Mouse (Mus musculus): Measurements from ENCODE around the gene Rab29. TPM values are rescaled to one million over a fixed set of nuclear protein-coding genes. Genes with fewer than 3 reads are reported as not detected.

Rab29 gene
- polyA plus RNA-seq, 1 experiment: 65.7 TPM

- H3K4me1 ChIP-seq (ENCODE audit: control insufficient read depth, insufficient read depth, low read length): peaks cover 8% of the 10 kb centered on the region; the same call in 1 of the 2 replicates
- peak overlapping the region; percentile 85 for H3K4me3 ChIP-seq (ENCODE audit: insufficient read depth, low read length)
- TF ChIP-seq CTCF (IDR thresholded peaks at IDR 0.05; ENCODE audit: low read depth, low read length): no peak
- no peak for TF ChIP-seq POLR2A (IDR thresholded peaks at IDR 0.05; ENCODE audit: borderline replicate concordance, low read depth, low read length)
- no peak overlapping the region for H3K27ac ChIP-seq (ENCODE audit: insufficient read depth, low read depth, low read length)
These were observed 38.5 kb upstream of the Rab29 start for GRCm38 (mm10) chr1:131828297-131829126.

DNA sequence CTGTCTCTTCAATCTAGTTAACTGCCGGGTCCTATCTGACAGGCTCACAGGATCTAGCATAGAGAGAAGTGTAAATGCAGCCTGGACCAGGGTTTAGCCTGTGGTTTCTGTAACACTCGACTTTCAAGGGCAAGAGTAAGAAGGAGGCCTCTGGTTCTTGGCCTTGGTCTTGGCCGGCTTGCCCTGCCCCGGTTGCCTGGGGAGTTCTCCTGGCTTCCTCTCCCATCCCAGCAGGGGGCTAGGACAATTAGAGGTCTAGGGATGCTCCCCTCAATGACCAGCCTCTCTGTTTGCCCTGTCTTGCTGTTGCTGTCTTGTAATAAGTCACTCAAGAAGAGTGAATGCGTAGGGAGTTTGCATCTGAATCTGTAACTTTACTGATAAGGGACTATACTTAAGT is 37.7 kb upstream of the Rab29 start:
- Histone ChIP-seq H3K4me1 (ENCODE audit: control insufficient read depth, insufficient read depth, low read length) (peaks cover 8% of the 10 kb centered on the region; the same call in 1 of the 2 replicates), H3K27ac (ENCODE audit: insufficient read depth, low read depth, low read length) (no peak overlapping the region), H3K4me3 (ENCODE audit: insufficient read depth, low read length) (no peak overlapping the region)
- TF ChIP-seq CTCF (IDR thresholded peaks at IDR 0.05; ENCODE audit: low read depth, low read length): no peak
- no peak for TF ChIP-seq POLR2A (IDR thresholded peaks at IDR 0.05; ENCODE audit: borderline replicate concordance, low read depth, low read length)

- Histone ChIP-seq H3K4me3 (ENCODE audit: insufficient read depth, low read length) (no peak overlapping the region), H3K27ac (ENCODE audit: insufficient read depth, low read depth, low read length) (no peak overlapping the region), H3K4me1 (ENCODE audit: control insufficient read depth, insufficient read depth, low read length) (peaks cover 8% of the 10 kb centered on the region; the same call in 1 of the 2 replicates)
- no peak for TF ChIP-seq POLR2A (IDR thresholded peaks at IDR 0.05; ENCODE audit: borderline replicate concordance, low read depth, low read length)
- TF ChIP-seq CTCF (IDR thresholded peaks at IDR 0.05; ENCODE audit: low read depth, low read length): no peak
These were observed 36.5 kb upstream of the Rab29 start for GRCm38 (mm10) chr1:131830561-131830960.

DNA sequence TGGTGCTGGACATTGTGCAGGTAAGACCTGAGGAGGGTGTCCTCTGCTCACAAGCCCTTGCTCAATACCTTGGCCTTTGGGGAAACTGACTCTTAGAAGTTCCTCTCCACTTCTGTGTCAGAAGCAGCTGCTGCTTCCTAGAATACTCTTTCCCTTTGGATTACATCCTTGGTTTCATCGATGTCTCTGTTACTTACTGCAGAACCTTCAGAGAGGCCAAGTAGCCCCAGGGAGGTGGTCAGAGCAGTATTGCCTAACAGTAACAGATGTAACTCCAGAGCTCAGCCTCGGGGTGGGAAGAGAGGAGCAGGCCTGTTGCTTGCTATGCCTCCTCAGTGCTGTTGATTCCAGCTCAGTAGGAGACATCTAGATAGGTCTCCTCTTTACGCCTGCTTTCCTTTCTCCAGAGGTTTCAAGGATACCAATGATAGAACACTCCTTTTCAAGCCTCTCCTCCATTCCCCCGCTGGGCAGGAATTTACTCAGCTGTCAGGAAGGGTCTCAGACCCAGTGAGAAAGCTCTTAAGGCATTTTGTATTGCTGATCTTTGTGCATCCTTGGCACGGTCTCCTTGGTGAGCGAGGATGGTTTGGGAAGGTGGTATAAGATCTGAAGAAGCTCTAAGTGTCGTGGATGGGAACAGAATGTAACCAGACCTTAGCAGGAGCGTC is 35.9 kb upstream of the Rab29 start:
- TF ChIP-seq POLR2A (IDR thresholded peaks at IDR 0.05; ENCODE audit: borderline replicate concordance, low read depth, low read length): no peak
- no peak for TF ChIP-seq CTCF (IDR thresholded peaks at IDR 0.05; ENCODE audit: low read depth, low read length)
- Histone ChIP-seq H3K27ac (ENCODE audit: insufficient read depth, low read depth, low read length) (no peak overlapping the region), H3K4me1 (ENCODE audit: control insufficient read depth, insufficient read depth, low read length) (peaks cover 8% of the 10 kb centered on the region; the same call in 1 of the 2 replicates), H3K4me3 (ENCODE audit: insufficient read depth, low read length) (no peak overlapping the region)

DNA sequence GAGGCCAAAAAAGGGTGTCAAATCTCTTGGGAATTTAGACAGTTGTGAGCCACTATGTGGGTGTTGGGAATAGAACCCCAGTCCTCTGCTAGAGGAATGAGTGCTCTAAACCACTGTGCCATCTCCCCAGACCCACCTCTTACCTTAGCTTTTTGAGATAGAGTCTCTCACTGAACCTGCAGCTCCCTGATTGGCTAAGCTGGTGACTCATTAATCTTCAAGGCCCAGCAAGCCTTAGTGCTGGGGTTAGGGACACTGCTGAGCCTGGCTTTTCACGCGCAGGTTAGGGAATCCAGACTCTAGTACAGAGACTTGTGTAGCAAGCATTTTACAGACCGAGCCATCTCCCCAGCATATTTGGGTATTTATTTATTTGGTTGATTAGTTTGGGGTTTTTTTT is 30.0 kb upstream of the Rab29 start:
- Histone ChIP-seq H3K4me1 (ENCODE audit: control insufficient read depth, insufficient read depth, low read length) (no peaks in the 10 kb centered on the region), H3K4me3 (ENCODE audit: insufficient read depth, low read length) (no peak overlapping the region), H3K27ac (ENCODE audit: insufficient read depth, low read depth, low read length) (no peak overlapping the region)
- no peak for TF ChIP-seq POLR2A (IDR thresholded peaks at IDR 0.05; ENCODE audit: borderline replicate concordance, low read depth, low read length)
- no peak for TF ChIP-seq CTCF (IDR thresholded peaks at IDR 0.05; ENCODE audit: low read depth, low read length)

GRCm38 (mm10) chr1:131838542-131838941 is 28.5 kb upstream of the Rab29 start:
- TF ChIP-seq POLR2A (IDR thresholded peaks at IDR 0.05; ENCODE audit: borderline replicate concordance, low read depth, low read length) (no peak), CTCF (IDR thresholded peaks at IDR 0.05; ENCODE audit: low read depth, low read length) (no peak)
- no peak overlapping the region for H3K4me3 ChIP-seq (ENCODE audit: insufficient read depth, low read length)
- H3K4me1 ChIP-seq (ENCODE audit: control insufficient read depth, insufficient read depth, low read length): no peaks in the 10 kb centered on the region
- no peak overlapping the region for H3K27ac ChIP-seq (ENCODE audit: insufficient read depth, low read depth, low read length)

- no peak overlapping the region for H3K4me3 ChIP-seq (ENCODE audit: insufficient read depth, low read length)
- no peak overlapping the region for H3K27ac ChIP-seq (ENCODE audit: insufficient read depth, low read depth, low read length)
- no peaks in the 10 kb centered on the region for H3K4me1 ChIP-seq (ENCODE audit: control insufficient read depth, insufficient read depth, low read length)
- TF ChIP-seq CTCF (IDR thresholded peaks at IDR 0.05; ENCODE audit: low read depth, low read length) (no peak), POLR2A (IDR thresholded peaks at IDR 0.05; ENCODE audit: borderline replicate concordance, low read depth, low read length) (no peak)
These were observed 27.7 kb upstream of the Rab29 start for GRCm38 (mm10) chr1:131839279-131839678.

DNA sequence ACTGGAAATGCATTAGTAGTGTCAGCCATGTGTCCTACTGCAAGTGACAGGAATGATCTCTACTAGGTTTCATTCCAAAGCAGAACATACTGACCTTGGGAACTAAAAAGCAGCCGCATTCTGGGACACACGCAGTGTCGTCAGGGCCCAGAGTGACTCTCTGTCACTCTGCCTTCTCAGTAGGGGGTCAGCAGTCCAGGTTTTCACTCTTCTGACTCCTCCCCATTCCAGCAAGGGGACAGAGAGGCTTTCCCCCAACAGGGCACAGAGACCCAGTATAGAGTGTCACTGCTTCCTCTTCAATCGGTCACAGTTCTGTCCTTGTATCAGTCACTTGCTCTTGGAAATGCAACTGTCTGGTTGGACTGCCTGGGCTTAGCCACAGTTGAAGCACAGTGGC is 24.8 kb upstream of the Rab29 start:
- Histone ChIP-seq H3K4me3 (ENCODE audit: insufficient read depth, low read length) (no peak overlapping the region), H3K4me1 (ENCODE audit: control insufficient read depth, insufficient read depth, low read length) (no peaks in the 10 kb centered on the region), H3K27ac (ENCODE audit: insufficient read depth, low read depth, low read length) (no peak overlapping the region)
- no peak for TF ChIP-seq POLR2A (IDR thresholded peaks at IDR 0.05; ENCODE audit: borderline replicate concordance, low read depth, low read length)
- no peak for TF ChIP-seq CTCF (IDR thresholded peaks at IDR 0.05; ENCODE audit: low read depth, low read length)

DNA sequence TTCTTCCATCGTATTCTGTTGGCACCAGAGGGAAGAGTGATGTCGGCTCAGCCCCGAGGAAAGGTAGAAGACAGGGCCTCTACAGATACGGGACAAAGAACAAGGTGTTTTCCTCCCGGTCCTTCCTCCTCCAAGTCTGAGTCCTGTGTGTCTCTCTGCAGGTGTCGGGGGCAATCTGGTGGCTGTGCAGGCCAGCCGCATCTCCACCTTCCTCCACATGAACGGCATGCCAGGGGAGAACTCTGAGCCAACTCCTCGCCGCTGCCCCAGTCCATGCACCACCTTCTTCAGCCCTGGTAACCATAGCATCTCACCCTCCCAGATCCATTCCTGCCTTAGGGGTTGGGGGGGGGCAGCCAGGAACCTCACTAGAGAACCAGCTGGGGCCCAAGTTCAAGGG is 23.3 kb upstream of the Rab29 start:
- no peak for TF ChIP-seq CTCF (IDR thresholded peaks at IDR 0.05; ENCODE audit: low read depth, low read length)
- TF ChIP-seq POLR2A (IDR thresholded peaks at IDR 0.05; ENCODE audit: borderline replicate concordance, low read depth, low read length): no peak
- no peak overlapping the region for H3K27ac ChIP-seq (ENCODE audit: insufficient read depth, low read depth, low read length)
- H3K4me3 ChIP-seq (ENCODE audit: insufficient read depth, low read length): no peak overlapping the region
- no peaks in the 10 kb centered on the region for H3K4me1 ChIP-seq (ENCODE audit: control insufficient read depth, insufficient read depth, low read length)

GRCm38 (mm10) chr1:131844883-131845282 is 22.1 kb upstream of the Rab29 start:
- Histone ChIP-seq H3K4me3 (ENCODE audit: insufficient read depth, low read length) (no peak overlapping the region), H3K4me1 (ENCODE audit: control insufficient read depth, insufficient read depth, low read length) (no peaks in the 10 kb centered on the region), H3K27ac (ENCODE audit: insufficient read depth, low read depth, low read length) (no peak overlapping the region)
- TF ChIP-seq CTCF (IDR thresholded peaks at IDR 0.05; ENCODE audit: low read depth, low read length) (no peak), POLR2A (IDR thresholded peaks at IDR 0.05; ENCODE audit: borderline replicate concordance, low read depth, low read length) (no peak)
